Mouse (Mus musculus) spleen, postnatal 4 days (tissue): Measurements from ENCODE around the gene Srr.

ENCODE experiments used
- DNase-seq, 2 experiments: peaks; one replicate each; pipeline ENCODE4 v3.0.0; 2022; ENCODE audit warnings: low spot score in 2 of 2

Gene Srr

DNA sequence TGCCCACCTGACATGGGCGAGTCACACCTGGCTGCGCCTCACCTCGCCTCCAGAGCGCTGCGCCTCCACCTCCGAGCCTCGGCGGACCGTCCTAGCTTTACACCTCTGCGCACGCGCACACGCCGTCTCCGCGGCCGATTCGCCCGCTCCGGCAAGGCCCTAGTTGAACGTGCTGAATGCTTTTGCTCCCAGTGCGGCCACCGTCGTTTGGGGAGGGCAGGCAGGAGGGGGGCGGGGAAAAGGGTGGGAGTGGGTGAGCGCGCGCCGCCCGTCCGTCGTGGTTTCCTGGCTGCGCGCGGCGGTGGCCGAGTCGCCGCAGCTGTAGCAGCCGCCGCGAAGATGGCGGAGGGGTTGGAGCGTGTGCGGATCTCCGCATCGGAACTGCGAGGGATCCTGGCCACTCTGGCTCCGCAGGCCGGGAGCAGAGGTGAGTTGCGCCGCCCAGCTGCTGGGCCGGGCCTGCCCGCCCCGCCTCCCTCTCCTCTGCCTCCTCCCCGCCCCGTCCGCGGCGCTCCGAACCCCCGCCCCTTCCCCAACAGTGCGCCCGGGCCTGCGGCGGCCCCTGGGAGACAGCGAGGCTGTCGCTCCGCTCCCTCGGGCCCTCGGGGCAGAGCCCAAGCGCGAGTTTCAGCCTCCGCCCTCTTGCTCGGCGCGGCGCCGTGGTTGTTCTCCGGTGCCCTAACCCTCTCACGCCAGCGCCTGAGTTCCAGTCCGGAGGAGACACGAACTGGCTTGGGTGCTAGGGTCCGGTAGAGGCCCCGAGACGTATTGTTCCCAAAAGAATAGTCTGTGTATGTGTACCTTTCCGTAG, at the start of gene Srr, which contains the start of gene Smg6:
TSS of gene Srr (minus strand) at position 372 of the 811 bp plus-strand sequence.
TSS of gene Smg6 (plus strand) at position 247 of the 811 bp plus-strand sequence.
- peak; percentile 94 to 98 for DNase-seq

DNA sequence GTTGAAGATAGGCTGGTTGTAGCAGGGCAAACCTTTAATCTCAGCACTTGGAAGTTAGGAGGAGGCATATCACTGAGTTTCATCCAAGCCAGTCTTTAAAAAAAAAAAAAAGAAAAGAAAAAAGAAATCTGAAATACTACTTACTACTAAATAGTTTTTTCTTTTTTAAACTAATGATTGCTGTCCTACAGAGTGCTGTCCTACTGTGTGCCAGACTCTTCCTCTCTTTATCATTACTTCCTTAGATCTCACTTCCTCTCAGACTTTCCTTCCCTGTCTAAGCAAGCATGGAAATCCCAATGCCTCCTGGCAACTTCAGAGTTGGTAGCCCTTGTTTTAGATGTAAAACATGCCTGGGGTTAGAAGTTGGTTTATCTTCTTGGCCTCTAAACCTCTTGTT, 48.9 kb upstream of the Srr start:
- no peak for DNase-seq

DNA sequence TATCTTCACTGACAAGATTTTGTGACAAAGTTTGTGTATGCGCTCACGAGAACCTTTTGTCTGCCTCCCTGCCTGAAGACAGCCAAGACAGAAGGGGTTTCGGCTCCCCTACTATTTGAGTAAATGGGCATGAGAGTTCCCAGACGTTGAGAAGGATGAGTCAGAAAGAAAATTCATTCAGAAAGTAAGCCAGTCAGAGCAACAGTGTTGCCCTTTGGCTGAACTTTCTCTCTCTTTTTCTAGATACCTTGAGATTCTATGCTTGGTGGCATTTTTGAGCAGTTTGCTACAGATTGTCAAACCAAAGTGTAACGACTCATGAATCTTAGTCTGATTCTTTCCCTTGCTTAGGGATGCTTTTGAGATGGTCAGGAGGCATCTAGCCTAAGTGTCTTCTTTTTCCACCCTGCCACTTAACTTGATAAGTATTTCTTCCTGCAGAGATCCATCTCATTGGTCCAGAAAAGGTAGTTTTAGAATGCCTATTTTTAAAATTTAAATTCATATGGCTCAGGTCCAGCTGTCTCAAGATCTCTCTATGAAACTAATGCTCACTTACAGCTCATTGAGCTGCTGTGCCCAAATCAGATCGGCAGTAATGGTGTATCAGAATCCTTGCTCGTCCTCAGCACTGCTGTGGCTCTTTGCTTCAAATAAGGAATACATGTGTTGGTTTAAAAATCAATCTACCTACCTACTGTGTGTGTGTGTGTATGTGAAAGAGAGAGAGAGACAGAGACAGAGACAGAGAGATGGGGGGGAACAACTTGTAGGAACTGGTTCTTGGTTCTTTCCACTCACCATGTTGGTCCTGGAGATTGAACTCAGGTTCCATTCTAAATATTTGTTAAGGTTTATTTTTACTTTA, 47.8 kb upstream of the Srr start:
- no peak for DNase-seq

DNA sequence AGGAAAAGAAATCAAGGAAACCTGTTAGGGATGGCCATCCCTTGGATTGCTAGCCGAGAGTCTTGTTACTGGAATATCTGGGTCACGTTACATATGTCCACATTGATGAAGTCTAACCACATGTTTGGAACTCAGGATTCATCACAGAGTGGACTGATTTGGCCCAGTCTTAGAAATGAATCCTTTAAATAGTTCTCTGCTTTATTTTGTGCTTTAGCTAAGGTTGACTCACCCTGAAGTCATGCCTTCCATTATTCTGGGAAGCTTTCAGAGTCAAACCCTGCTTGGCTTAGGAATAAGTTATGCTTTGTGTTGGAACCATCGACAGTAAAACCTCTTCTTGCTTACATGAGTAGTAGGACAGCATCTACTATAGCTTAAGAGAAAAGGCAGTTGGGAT, 39.8 kb upstream of the Srr start:
- DNase-seq = no peak

DNA sequence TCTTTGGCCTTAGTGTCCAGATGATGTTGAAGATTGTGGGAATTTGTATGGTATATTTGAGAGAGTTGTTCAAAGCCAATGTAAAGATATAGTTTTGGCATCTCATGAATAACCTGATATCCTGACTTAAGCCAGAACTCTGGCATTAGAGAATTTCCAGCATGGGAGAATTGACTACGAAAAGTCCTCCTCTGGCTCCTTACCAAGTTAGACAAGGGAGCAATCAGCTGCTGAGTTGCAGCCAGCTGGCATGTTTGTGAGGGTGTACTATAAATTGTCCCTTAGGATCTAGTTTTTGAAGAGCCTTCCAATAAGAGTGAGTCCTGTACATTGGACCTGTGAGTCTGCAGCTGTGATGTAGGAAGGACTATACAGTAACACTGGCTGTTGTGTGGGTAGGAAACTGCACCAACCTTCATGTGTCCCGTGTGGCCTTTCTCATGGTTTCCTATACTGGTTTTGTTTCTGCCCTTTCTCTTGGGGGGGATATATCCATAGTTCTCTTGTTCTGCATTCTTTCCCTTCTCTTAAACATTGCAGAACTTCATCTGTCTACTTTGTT, 37.2 kb upstream of the Srr start:
- no peak for DNase-seq

DNA sequence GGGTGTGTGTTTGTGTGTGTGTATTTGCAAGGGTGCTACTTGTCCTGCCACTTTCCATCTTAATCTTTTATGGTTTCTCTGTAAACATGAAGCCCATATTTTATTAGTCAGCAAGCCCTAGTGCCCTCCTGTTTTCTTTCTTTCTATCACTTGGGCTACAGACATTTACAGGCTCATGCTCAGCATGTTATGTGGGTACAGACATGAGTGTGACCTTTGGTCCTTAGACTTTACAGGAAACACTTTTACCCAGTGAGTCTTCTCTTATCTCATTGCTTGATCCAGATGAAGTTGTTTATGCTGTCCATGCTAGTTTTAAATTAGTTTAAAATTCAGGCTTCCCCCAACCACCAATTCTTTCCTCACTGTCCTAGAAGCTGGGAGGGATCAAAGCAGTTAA, 36.2 kb upstream of the Srr start:
- no peak for DNase-seq

DNA sequence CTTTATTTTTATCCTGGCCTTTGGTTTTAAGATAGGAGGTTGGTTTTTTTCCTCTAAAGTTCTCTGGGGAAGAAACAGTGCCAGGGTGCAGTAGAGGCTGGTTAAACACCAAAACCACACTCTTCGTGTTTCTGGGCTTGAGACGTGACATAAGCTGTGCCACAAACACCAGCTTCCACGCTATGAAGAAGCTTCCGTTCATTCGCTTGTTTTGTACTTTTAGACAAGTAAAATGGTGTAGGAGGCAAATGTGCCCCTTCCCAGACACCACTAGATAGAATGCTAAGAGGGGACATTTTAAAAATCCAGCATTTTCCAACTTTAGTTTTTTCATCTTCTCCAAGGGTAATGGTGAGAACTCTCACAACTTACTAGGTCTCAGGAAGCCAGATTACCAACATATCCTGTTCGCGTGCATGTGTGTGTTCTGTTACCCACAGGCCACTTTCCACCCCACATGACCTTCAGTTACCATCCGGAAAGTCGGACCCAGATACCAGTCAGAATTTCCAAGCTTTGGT, 34.3 kb upstream of the Srr start:
- DNase-seq = no peak

DNA sequence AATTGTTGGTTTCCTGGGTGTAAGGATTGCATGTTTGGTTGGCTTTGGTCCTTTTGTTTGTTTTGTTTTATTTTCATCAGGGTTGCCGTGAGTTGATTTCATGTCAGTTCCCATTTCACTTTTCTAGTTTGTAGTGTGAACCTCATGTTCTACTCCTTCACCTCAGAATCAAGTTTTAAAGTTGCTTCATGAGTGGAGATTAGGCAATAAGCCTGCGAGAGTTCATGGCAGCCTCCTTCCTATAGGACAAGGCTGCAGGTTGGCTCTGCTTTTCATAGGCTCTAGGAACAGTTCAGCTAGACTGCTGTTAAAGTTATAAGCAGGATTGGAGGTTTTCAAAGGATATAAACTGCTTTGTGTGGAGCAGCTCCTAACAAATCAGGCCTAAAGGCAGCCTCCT, 33.8 kb upstream of the Srr start:
- DNase-seq = no peak

DNA sequence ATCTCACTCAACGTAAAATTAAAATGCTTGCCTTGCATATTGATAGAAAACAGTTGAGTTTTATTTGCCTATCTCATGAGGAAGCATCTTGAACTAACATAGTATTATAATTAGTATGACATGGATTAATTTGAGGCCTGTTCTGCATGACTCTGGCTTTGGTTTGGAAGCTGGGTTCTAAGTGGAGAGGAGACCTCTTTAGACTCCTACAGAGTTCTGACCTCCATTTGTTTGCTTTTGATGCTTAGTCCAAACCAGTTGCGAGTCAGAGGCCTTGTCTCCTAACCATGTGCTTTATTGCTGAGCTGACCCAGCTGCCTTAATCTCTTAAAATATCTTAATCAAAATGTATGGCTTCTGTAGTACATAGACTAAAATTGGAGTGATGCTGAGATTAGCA, 31.9 kb upstream of the Srr start:
- DNase-seq = no peak

DNA sequence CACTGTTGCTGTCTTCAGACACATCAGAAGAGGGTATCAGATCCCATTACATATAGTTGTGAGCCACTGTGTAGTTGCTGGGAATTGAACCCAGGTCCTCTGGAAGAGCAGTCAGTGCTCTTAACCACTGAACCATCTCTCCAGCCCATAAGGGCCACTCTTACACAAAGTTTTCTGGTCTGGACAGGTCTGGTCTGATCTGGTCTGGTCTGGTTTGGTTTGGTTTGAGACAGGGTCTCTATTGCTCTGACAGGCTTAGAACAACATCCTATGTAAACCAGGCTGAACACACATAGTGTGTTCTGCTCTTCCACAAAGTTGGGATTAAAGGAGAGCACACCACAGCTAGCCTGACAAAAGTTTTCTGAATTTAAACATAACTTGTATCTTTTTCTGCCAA, 30.3 kb upstream of the Srr start:
- DNase-seq = no peak

DNA sequence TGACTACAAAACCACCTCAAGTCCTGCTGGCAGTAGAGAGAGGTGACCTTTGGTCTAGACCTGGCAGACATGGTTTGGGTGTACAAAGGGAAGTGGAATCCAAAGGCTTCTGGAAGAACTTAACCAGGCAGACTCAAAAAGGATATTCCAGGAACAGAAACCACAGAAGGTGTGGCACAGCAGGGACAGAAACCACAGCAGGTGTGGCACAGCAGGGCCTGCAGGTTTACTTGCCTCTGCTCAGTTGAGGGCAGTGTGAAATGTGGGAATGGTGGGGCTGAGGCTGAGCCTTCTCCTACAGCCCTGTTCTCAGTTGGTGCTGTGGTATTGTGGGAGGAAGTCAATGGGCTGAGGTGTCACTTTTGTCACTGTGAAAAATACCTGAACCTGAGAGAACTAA, 29.2 kb upstream of the Srr start:
- DNase-seq = no peak

DNA sequence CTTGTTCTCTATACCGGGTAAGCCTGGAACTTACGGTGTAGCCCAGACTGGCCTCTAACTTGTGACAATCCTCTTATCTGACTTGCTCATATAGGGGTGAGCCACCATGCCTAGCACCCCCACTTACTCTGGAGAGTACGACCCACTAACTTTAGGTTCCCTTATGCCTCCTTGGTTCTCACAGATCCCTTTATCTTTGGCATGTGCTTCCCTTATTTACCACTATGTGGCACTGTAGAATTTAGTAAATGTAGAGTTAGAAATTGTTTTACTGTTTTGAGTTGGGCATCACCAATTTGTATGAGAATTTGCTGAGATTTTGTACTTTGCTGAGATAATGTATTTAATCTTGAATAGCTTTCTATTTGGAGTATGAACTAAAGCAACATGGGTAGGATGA, 20.6 kb upstream of the Srr start:
- DNase-seq = no peak

DNA sequence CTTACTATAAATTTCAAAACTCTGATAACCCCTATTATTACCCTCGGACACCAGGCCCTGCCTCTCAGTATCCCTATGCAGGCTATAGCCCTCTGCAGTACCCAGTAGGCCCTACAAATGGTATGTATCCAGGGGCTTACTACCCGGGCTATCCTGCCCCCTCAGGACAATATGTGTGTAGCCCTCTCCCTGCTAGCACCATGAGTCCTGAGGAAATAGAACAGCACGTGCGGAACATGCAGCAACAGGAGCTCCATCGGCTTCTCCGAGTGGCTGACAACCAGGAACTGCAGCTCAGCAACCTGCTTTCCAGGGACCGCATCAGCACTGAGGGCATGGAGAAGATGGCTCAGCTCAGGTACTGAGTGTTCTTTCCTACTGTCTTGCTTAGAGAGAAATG, 4.6 kb upstream of the Srr start:
- no peak for DNase-seq

DNA sequence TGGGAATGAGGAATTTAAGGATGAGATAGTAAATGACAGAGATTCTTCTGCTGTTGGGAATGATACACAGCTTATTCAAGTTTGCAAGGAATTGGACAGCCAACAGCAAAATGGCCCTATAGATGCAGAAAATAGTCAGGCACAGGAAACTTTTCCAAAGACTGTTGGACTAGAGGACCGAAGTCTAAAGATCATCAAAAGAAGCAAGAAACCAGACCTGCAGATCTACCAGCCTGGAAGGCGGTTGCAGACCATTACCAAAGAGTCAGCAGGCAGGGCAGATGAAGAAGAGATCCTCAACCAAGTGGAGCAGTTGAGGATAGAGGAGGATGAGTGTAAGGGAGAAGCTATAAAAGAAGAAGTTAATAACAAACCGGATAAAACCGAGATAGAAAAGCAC, 3.4 kb upstream of the Srr start:
- DNase-seq = no peak

DNA sequence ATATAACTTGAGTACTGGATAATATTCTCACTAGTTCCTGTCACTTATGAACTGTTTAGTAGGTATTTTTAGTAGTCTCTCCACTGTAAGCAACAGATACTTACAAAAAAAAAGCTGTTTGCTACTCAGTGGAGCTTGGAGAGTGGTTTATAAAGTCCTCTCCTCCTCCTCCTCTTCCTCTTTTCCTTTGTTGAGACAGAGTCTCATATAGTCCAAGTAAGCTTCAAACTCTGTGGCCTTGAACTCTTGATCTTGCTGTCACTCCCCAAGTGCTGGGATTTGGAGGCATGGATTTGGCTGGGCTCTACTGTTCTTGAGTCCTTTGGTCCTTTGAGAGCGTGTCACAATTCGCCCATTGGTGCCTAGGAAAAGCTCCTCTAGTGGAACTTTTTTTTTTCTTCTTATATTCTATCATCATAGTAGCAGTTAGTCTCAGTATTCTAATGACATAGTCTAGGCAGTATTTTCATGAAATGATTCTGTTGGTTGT, 1.5 kb upstream of the Srr start:
- no peak for DNase-seq

DNA sequence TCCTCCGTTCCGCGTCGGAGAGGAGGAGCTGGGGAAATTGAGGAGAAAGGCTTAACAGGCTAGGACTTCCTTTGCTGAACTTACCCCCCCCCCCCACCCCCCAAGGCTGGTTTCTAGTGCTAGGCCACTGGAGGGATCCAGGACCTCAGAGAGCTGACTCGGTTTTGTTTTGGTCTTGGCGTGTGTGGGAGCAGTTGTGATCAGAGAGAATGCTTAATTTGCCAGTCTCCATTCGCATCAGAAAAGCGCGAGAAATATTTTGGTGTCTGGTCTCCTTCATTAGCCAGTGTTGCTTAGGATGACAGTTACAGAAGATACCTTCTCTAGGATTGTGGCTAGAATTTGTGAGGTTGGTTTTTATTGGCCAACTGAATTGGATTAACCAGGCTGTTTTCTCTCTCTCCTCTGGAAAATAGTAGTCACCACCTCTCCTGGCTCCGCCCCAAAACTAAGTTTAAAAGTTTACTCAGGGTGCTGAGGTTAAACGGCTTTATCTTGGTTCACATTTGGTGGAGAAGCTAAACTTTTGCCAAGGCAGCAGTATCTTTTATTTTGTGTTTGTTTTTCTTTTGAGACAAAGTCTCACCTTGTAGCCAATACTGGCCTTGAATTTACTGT, 749 bp upstream of the Srr start:
- DNase-seq = peak; percentile 59 to 71

DNA sequence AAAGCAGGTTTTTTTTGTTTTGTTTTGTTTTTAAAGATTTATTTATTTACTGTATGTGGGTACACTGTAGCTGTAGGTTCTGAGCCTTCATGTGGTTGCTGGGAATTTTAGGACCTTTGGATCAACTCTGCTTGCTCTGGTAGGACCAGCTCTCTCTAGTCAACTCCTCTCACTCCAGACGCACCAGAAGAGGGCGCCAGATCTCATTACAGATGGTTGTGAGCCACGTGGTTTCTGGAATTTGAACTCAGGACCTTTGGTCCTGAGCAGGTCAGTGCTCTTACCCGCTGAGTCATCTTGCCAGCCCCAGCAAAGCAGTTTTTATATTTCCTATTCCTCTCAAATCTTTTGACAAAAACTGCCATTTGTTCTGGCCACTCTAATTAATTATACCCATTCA, 1.6 kb downstream of the Srr start:
- DNase-seq = peak; percentile 51 to 71

DNA sequence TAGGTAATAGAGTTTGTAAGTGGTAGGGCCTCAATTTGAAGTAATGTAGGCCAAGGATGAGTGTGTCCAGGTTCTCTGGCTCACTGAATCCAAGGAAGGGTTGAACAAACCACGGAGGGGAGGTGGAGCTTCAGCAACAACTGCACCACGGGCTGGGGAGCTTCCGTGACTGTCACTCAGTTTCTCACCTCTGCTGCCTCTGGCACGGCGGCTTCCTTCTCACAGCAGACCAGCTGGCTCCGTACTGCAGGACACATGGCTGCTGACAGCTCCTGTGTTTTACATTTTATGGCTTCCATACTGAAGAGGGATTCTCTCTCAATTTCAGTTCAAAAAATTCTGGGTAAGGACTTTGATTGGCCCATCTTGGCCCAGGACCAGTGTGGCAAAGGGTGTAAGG, 6.5 kb downstream of the Srr start:
- DNase-seq = no peak

DNA sequence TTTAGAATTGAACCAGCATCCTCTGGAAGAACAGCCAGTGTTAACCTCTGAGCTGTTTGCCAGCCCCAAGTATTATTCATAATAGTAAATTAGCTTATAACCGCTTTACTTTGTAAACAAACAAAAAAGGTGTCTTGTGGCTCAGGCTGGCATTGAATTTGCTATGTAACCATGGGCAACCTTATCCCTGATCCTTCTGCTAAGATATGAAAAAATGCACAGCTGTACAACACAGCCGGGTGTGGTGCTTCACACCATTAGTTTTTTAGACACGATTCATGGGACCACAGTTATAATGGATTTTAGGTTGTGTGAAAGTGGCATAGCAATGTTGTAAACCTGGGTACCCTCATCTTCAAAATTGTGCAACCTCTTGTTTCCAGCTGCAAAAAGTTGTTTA, 13.3 kb downstream of the Srr start:
- DNase-seq = no peak

DNA sequence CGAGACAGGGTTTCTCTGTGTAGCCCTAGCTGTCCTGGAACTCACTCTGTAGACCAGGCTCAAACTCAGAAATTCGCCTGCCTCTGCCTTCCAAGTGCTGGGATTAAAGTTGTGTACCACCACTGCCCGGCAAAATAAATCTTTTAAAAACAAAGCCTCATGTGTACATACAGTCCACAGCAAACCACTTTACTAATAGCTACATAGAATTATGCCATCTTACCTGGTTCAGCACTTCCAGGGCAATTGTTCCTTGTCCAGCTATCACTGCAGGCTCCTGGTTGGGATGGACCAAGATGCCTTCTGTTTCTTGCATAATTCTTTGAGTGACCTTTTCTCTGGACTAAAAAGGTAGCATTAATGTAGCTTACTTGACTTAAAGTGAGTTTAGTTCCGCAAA, 15.8 kb downstream of the Srr start:
- no peak for DNase-seq

DNA sequence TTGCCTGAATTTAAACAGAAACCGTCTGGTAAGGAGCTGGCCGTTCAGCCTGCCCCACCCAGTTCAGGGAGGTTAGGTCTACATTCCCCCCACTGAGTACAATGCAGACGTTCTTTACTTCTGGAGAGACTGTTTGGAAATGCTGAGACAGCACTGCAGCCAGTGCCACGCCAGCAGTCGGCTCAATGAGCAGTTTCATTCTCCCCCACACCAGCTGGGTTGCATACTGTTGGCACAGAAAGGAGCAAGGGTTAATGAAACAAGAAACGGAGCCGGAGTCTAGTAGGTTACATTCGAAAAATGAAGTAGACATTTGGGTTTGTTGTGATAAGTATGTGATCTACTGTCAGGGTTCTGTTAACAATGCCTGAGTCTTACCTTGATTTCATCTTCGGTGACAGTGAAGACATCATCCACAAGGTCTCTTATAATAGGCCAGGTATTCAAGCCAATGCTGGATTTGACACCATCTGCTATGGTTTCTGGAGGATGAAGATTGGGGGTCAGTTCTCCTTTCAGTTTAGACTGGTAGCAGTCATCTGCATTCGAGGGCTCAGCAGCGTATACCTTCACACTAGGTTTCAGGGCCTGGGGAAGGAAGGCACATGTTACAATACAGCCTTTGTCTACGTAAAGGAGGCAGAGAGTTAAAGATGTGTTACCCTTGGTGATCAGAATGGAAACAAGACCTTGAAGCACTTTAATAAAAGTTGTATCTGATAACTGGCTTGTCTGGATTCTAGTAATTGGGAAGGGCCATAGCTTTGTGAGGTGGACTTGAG, 16.9 kb downstream of the Srr start:
- DNase-seq = no peak
